Mouse (Mus musculus): ENCODE data around the gene Plin2. TPM values are rescaled to one million over a fixed set of nuclear protein-coding genes. Genes with fewer than 3 reads are reported as not detected.

Gene Plin2
- polyA plus RNA-seq, 1 experiment, result 49.0 TPM

DNA sequence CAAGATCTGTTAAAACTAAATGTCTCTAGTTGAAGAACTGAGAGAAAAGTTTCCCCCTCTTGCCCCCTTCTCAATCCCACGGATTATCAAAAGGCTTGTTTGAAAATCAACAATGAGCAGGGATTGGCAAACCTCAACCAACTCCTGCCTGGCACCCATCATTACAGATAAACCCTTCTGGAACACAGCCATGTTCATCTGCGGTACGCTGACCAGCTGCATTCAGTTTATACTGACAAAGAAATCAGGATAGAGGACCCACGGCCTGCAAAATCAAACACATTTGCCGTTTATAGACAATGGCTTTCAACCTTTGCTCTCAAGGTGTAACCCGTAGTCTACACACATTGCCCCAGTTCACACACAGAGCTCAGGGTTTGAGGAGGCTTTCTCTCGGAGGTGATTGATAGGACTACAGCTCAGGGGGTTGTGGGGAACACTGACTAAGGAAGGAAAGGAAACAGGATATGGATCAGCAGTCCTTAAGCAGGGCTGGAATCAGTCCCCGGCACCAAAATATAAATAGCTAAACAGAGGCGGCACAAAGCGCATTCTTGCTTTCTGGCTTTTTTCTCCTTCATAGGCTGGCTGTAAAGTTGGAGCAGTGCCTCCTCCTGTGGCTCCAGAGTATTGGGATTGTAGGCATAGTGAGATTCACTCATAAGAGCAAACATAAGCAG lies 19.3 kb upstream of the Plin2 start:
- no peak overlapping the region for H3K4me3 ChIP-seq (replicated peaks; ENCODE audit: control insufficient read depth, low read depth, low read length)
- no peak for TF ChIP-seq CTCF (IDR thresholded peaks at IDR 0.05; ENCODE audit: control insufficient read depth, insufficient read depth, low read length)
- TF ChIP-seq POLR2A (IDR thresholded peaks at IDR 0.05; ENCODE audit: borderline replicate concordance, control insufficient read depth, low read depth, low read length), result no peak
- no peak overlapping the region; the same call in 1 of the 2 replicates for H3K27ac ChIP-seq (ENCODE audit: control insufficient read depth, insufficient read depth, low read depth, low read length, poor library complexity)
- WGBS, result 67% methylated on average over 10 of the region's 10 CpGs
- H3K4me1 ChIP-seq (ENCODE audit: control insufficient read depth, insufficient read depth, low read length), result no peaks in the 10 kb centered on the region; the same call in 1 of the 2 replicates

DNA sequence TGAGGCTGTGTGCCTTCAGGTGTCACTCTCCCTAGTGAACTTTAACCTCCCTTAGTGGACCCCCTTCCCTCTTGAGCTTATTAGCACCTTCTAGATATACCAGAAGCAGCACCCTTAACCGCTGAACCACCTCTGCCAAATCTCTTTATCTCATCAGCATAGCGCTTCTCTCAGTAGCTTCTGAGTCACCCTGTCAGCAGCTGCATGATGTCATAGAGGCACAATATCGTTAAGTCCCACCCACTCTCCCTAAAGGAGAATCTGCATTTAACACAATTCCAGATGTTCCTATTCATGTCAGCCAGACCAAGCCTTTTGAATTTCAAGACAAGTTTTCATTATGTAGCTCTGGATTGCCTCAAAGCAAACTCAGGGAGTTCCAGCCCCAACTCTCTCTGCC lies 16.7 kb upstream of the Plin2 start:
- 68% methylated on average over 3 of the region's 3 CpGs for WGBS
- no peak for TF ChIP-seq CTCF (IDR thresholded peaks at IDR 0.05; ENCODE audit: control insufficient read depth, insufficient read depth, low read length)
- no peak for TF ChIP-seq POLR2A (IDR thresholded peaks at IDR 0.05; ENCODE audit: borderline replicate concordance, control insufficient read depth, low read depth, low read length)
- Histone ChIP-seq H3K4me3 (replicated peaks; ENCODE audit: control insufficient read depth, low read depth, low read length) (no peak overlapping the region), H3K4me1 (ENCODE audit: control insufficient read depth, insufficient read depth, low read length) (no peaks in the 10 kb centered on the region; the same call in 1 of the 2 replicates), H3K27ac (ENCODE audit: control insufficient read depth, insufficient read depth, low read depth, low read length, poor library complexity) (no peak overlapping the region)

DNA sequence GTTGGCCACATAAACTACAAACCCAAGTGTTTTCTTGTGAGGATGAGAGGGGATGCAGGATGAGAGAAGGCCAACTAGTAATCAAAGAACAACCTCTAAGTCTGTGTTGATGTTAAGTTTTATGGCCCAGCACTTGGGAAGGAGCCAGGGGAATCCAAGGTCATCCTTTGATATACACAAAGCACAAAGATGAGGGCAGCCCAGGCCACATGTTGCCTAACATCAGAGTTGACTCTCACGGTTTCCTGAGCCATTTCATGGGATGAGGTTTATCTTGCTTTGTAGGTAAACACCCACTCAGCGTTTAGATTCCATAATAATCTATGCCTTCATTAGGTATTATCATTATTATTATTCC lies 16.1 kb upstream of the Plin2 start:
- TF ChIP-seq CTCF (IDR thresholded peaks at IDR 0.05; ENCODE audit: control insufficient read depth, insufficient read depth, low read length) (no peak), POLR2A (IDR thresholded peaks at IDR 0.05; ENCODE audit: borderline replicate concordance, control insufficient read depth, low read depth, low read length) (no peak)
- 55% methylated on average over 2 of the region's 2 CpGs for WGBS

DNA sequence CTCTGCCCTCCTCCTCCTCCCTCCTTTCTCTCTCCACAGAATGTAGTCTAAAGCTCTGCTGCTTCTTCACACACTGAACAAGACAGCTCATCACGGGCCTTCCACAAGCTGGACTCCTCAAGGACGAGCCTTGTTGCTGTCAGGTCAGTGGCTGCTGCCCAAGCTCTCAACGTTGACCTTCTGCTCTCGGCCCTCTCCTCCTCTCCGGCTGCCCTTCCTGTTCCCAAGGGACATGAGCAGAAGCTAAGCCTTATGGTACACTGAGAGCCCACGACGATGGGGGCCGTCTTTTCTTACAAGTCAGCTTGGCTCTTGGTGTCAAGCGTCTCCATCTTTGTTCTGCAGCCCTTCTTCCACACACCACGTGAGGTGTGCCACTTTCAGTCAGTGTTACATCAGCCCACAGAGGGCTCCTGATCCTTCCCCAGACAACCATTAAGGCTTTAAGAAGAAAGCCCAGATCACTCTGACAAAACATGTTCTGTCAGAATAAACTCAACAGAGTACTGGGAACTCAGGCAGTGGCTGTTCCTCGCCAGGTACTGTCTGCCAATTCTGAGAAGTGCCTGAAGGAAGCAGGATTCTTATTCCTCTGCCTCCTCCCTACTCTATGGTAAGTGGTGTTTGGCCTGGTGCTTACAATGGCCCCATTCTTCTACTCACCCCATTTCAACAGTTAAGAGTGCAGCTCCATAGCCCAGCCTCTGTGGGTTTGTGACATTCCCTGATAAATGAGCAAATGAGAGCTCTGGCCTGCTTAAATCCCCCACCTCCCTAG lies 15.6 kb upstream of the Plin2 start:
- no peak for TF ChIP-seq CTCF (IDR thresholded peaks at IDR 0.05; ENCODE audit: control insufficient read depth, insufficient read depth, low read length)
- no peak for TF ChIP-seq POLR2A (IDR thresholded peaks at IDR 0.05; ENCODE audit: borderline replicate concordance, control insufficient read depth, low read depth, low read length)
- H3K27ac ChIP-seq (ENCODE audit: control insufficient read depth, insufficient read depth, low read depth, low read length, poor library complexity), result no peak overlapping the region
- WGBS, result 83% methylated on average over 11 of the region's 11 CpGs
- H3K4me3 ChIP-seq (replicated peaks; ENCODE audit: control insufficient read depth, low read depth, low read length), result no peak overlapping the region
- H3K4me1 ChIP-seq (ENCODE audit: control insufficient read depth, insufficient read depth, low read length), result no peaks in the 10 kb centered on the region; the same call in 1 of the 2 replicates

More for the DNA sequence above, 16.1 kb upstream of the Plin2 start:
- H3K4me1 ChIP-seq (ENCODE audit: control insufficient read depth, insufficient read depth, low read length), result no peaks in the 10 kb centered on the region; the same call in 1 of the 2 replicates
- no peak overlapping the region for H3K27ac ChIP-seq (ENCODE audit: control insufficient read depth, insufficient read depth, low read depth, low read length, poor library complexity)
- no peak overlapping the region for H3K4me3 ChIP-seq (replicated peaks; ENCODE audit: control insufficient read depth, low read depth, low read length)

DNA sequence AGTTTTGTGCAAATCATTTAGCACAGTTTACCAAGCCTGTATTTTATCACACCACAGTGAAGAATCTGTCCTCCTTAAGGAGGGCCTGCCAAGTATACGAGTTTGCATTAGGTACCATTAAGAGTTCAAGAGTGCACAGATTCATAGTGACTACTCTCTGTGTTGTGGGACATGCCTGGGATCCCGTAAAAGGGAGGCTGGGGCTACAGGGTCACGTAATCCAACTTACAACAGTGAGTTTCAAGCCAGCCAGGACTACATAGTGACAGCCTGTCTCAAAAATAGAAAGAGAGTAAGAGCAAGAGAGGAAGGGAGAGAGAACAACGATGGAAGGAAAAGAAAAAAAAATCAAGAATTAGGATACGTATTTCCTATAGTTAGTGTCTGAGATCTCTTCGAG lies 14.9 kb upstream of the Plin2 start:
- WGBS, result 90% methylated on average over 6 of the region's 6 CpGs
- no peak overlapping the region for H3K4me3 ChIP-seq (replicated peaks; ENCODE audit: control insufficient read depth, low read depth, low read length)
- no peak for TF ChIP-seq POLR2A (IDR thresholded peaks at IDR 0.05; ENCODE audit: borderline replicate concordance, control insufficient read depth, low read depth, low read length)
- TF ChIP-seq CTCF (IDR thresholded peaks at IDR 0.05; ENCODE audit: control insufficient read depth, insufficient read depth, low read length), result no peak
- H3K27ac ChIP-seq (ENCODE audit: control insufficient read depth, insufficient read depth, low read depth, low read length, poor library complexity), result no peak overlapping the region
- no peaks in the 10 kb centered on the region; the same call in 1 of the 2 replicates for H3K4me1 ChIP-seq (ENCODE audit: control insufficient read depth, insufficient read depth, low read length)

DNA sequence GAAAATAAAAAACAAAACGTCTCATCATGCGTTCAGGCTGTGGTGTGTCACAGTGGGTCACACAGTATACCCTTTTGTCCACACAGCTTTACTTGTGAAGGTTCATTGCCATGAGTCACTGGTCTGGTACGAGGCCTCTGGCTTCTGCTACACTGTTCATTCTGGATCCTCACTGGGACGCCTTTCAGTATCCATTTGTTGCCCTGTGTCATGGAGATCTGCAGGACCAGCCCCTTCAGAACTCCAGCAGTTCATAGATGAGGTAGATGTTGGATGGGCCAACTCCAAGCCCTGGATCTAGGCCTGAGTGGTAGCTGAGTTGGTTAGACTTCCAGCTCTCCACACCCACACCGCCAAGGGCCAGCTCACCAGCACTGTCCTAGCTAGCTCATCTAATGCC lies 13.9 kb upstream of the Plin2 start:
- no peaks in the 10 kb centered on the region; the same call in 1 of the 2 replicates for H3K4me1 ChIP-seq (ENCODE audit: control insufficient read depth, insufficient read depth, low read length)
- no peak overlapping the region for H3K4me3 ChIP-seq (replicated peaks; ENCODE audit: control insufficient read depth, low read depth, low read length)
- TF ChIP-seq CTCF (IDR thresholded peaks at IDR 0.05; ENCODE audit: control insufficient read depth, insufficient read depth, low read length) (no peak), POLR2A (IDR thresholded peaks at IDR 0.05; ENCODE audit: borderline replicate concordance, control insufficient read depth, low read depth, low read length) (no peak)
- no peak overlapping the region for H3K27ac ChIP-seq (ENCODE audit: control insufficient read depth, insufficient read depth, low read depth, low read length, poor library complexity)
- WGBS, result 84% methylated on average over 5 of the region's 5 CpGs

DNA sequence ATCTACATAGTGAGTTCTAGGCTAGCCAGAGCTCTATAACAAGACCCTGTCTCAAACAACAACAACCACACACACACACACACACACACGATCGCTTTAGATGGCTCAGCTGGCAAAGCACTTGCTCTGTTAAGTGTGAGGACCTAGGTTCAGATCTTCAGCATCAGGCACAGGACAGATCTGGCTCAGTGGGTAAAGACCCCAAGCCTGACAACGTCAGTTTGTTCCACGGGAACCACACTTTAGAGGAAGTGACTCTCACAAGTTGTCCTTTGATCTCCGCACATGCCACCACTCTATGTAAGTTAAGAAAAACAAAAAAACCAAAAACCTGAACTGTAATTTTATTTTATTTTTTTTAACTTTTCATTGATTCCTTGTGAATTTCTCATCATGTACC lies 13.4 kb upstream of the Plin2 start:
- Histone ChIP-seq H3K4me1 (ENCODE audit: control insufficient read depth, insufficient read depth, low read length) (no peaks in the 10 kb centered on the region; the same call in 1 of the 2 replicates), H3K27ac (ENCODE audit: control insufficient read depth, insufficient read depth, low read depth, low read length, poor library complexity) (no peak overlapping the region), H3K4me3 (replicated peaks; ENCODE audit: control insufficient read depth, low read depth, low read length) (no peak overlapping the region)
- WGBS, result 43% methylated on average over 5 of the region's 5 CpGs
- TF ChIP-seq CTCF (IDR thresholded peaks at IDR 0.05; ENCODE audit: control insufficient read depth, insufficient read depth, low read length) (no peak), POLR2A (IDR thresholded peaks at IDR 0.05; ENCODE audit: borderline replicate concordance, control insufficient read depth, low read depth, low read length) (no peak)

DNA sequence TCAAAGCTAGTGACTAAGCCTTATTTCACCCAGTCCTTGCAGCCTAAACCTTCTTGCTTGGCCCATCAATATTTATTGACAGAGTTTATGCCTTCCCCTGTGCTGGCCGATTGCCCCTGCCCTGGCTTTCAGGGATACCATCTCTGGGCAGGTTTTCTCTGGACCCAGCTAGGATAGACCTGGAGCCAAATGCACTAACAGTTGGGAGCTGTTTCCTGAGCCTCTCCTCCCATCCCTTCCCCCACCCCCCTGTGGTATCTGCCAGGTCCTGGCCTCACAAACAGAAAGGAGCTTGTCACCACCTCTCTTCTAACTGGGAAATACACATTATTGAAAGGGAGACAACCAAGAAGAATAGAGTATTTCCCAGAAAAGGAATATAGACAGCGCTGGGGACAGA lies 12.0 kb upstream of the Plin2 start:
- TF ChIP-seq POLR2A (IDR thresholded peaks at IDR 0.05; ENCODE audit: borderline replicate concordance, control insufficient read depth, low read depth, low read length) (no peak), CTCF (IDR thresholded peaks at IDR 0.05; ENCODE audit: control insufficient read depth, insufficient read depth, low read length) (no peak)
- Histone ChIP-seq H3K4me3 (replicated peaks; ENCODE audit: control insufficient read depth, low read depth, low read length) (no peak overlapping the region), H3K27ac (ENCODE audit: control insufficient read depth, insufficient read depth, low read depth, low read length, poor library complexity) (no peak overlapping the region), H3K4me1 (ENCODE audit: control insufficient read depth, insufficient read depth, low read length) (no peaks in the 10 kb centered on the region; the same call in 1 of the 2 replicates)
- 71% methylated on average over 2 of the region's 2 CpGs for WGBS
